Mouse (Mus musculus) R1 (cell line): ENCODE data around the gene Myef2.
A peak's percentile ranks its signal among the peaks of the same experiment; 100 is the strongest.
"Not testable (repeated sequence)": the region's sequence is repeated elsewhere in the genome, so short reads cannot be mapped to it uniquely, and the experiment has no call there.

Source experiments
- DNase-seq: peaks from one replicate; pipeline ENCODE4 v3.0.0-alpha.2; 2018; ENCODE audit warnings: low read depth, low spot score

The Myef2 gene

GRCm38 (mm10) chr2:125123477-125123852 lies at the start of gene Myef2:
TSS of gene Myef2 (minus strand) at chr2:125123661.
- DNase-seq = peak; percentile 78

- DNase-seq = no peak
Observed at GRCm38 (mm10) chr2:125162012-125162470, 38.6 kb upstream of the Myef2 start.

GRCm38 (mm10) chr2:125155504-125155903 lies 32.0 kb upstream of the Myef2 start:
- peak; percentile 18 for DNase-seq

- no peak for DNase-seq
Observed at GRCm38 (mm10) chr2:125154294-125154693, 30.8 kb upstream of the Myef2 start.

GRCm38 (mm10) chr2:125152388-125152787 lies 28.9 kb upstream of the Myef2 start, which contains the start of gene Slc12a1:
TSS of gene Slc12a1 (plus strand) at chr2:125152505.
- DNase-seq = no peak

GRCm38 (mm10) chr2:125142336-125142735 lies 18.9 kb upstream of the Myef2 start:
- DNase-seq = no peak

GRCm38 (mm10) chr2:125136846-125137245 lies 13.4 kb upstream of the Myef2 start:
- no peak for DNase-seq

- peak; percentile 84 for DNase-seq
Observed at GRCm38 (mm10) chr2:125135903-125136811, 12.7 kb upstream of the Myef2 start, which contains the start of gene Ctxn2. TSS of gene Ctxn2 (plus strand) at chr2:125136692.

- peak; percentile 75 for DNase-seq
Observed at GRCm38 (mm10) chr2:125134113-125134512, 10.7 kb upstream of the Myef2 start.

GRCm38 (mm10) chr2:125126792-125127191 lies 3.3 kb upstream of the Myef2 start:
- DNase-seq = no peak

GRCm38 (mm10) chr2:125125824-125126223 lies 2.4 kb upstream of the Myef2 start:
- DNase-seq = peak; percentile 32

GRCm38 (mm10) chr2:125122624-125123476 lies 611 bp downstream of the Myef2 start:
- DNase-seq = peak; percentile 19

GRCm38 (mm10) chr2:125122288-125122623 lies 1.2 kb downstream of the Myef2 start:
- no peak for DNase-seq

GRCm38 (mm10) chr2:125119381-125120110 lies 3.9 kb downstream of the Myef2 start:
- DNase-seq = peak; percentile 85

- peak; percentile 78 for DNase-seq
Observed at GRCm38 (mm10) chr2:125106536-125106935, 16.9 kb downstream of the Myef2 start.

- DNase-seq = peak; percentile 70
Observed at GRCm38 (mm10) chr2:125104491-125104890, 19.0 kb downstream of the Myef2 start.

- not testable (repeated sequence) for DNase-seq
Observed at GRCm38 (mm10) chr2:125092123-125092522, 31.3 kb downstream of the Myef2 start.

GRCm38 (mm10) chr2:125088757-125089156 lies 34.7 kb downstream of the Myef2 start:
- DNase-seq = no peak

GRCm38 (mm10) chr2:125083879-125084278 lies 39.6 kb downstream of the Myef2 start:
- no peak for DNase-seq

- DNase-seq = no peak
Observed at GRCm38 (mm10) chr2:125073056-125073780, 50.2 kb downstream of the Myef2 start.

GRCm38 (mm10) chr2:125068696-125069095 lies 54.8 kb downstream of the Myef2 start:
- no peak for DNase-seq
